In the genomic region with DNA sequence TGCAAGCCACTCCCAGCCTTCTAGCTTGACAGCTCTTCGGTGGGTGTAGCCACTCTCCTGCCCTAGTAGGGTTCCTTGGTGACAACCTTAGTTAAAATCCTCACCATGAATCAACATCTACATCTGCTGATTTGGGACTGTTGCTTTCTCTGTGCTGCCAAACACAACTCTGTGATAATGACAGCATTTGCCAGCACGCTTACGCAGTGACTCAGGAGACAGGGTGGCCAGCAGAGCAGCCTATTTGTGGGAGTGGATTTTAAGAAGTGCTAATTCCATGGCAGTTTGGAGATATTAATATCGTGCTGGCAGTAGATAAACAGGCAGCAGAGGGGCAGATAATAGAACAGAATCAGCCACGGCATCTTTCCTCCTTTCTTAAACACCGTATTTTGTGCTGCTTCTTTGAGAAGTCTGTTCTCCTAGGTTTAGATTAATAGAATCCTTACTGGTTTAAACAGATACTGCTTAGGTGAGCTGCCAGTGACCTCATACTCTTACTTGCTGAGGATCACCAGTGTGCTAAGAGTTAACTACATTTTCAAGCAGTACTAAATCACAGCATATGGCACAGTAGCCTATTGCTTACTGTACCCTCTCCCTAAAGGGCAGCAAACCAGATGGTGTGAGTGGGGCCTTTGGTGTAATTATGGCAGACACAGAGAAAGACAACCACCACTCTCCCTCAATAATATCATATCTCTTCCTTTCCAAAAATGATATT, we compare ENCODE assay signal across 8 mouse cellular contexts.
DNase-seq lines count a peak whose midpoint lies in the region; ATAC-seq and TF ChIP-seq lines count a peak whose summit lies in the region.

No protein-coding gene starts in this region.

- WGBS in hindbrain, embryonic 15.5 days, result 47% methylated on average over 6 of the region's 6 CpGs
- 80% methylated on average over 6 of the region's 6 CpGs for WGBS in hindbrain, embryonic 12.5 days
- 53% methylated on average over 6 of the region's 6 CpGs for WGBS in liver, postnatal 0 days (ENCODE audit: insufficient replicate concordance)
- 95% methylated on average over 6 of the region's 6 CpGs for WGBS in thymus, adult 2 months
- WGBS in kidney, embryonic 15.5 days, result 76% methylated on average over 6 of the region's 6 CpGs

- no peak for TF ChIP-seq POLR2A in thymus, adult 2 months (IDR thresholded peaks at IDR 0.05; ENCODE audit: control insufficient read depth, extremely low read depth, insufficient read depth, low read length, poor library complexity)

- no peaks in the 10 kb centered on the region for H3K9me3 ChIP-seq in hindbrain, embryonic 15.5 days
- peaks cover 3% of the 10 kb centered on the region; the same call in 1 of the 2 replicates for H3K9me3 ChIP-seq in hindbrain, embryonic 12.5 days (replicated peaks)
- no peaks in the 10 kb centered on the region for H3K9me3 ChIP-seq in liver, postnatal 0 days (ENCODE audit: low read length)
- H3K9me3 ChIP-seq in kidney, embryonic 15.5 days (replicated peaks), result no peaks in the 10 kb centered on the region

- TF ChIP-seq EP300 in liver, postnatal 0 days (IDR thresholded peaks at IDR 0.05; ENCODE audit: low read depth), result peak; percentile 77

- no peaks in the 10 kb centered on the region for H3K36me3 ChIP-seq in hindbrain, embryonic 15.5 days
- H3K36me3 ChIP-seq in hindbrain, embryonic 12.5 days, result no peaks in the 10 kb centered on the region
- H3K36me3 ChIP-seq in liver, postnatal 0 days (replicated peaks; ENCODE audit: insufficient read depth, low read length), result peaks cover 10% of the 10 kb centered on the region; the same call in 1 of the 2 replicates
- no peaks in the 10 kb centered on the region for H3K36me3 ChIP-seq in thymus, adult 2 months (ENCODE audit: control insufficient read depth, insufficient read depth, low read length)
- peaks cover 27% of the 10 kb centered on the region; the same call in 1 of the 2 replicates for H3K36me3 ChIP-seq in kidney, embryonic 15.5 days

- peak overlapping the region; percentile 38 for H3K27ac ChIP-seq in hindbrain, embryonic 15.5 days (replicated peaks)
- no peak overlapping the region for H3K27ac ChIP-seq in hindbrain, embryonic 12.5 days
- H3K27ac ChIP-seq in liver, postnatal 0 days (ENCODE audit: low read depth), result no peak overlapping the region
- no peak overlapping the region; the same call in 1 of the 2 replicates for H3K27ac ChIP-seq in thymus, adult 2 months (ENCODE audit: control insufficient read depth, insufficient read depth, low read length)
- no peak overlapping the region for H3K27ac ChIP-seq in kidney, embryonic 15.5 days

- H3K9ac ChIP-seq in hindbrain, embryonic 15.5 days, result no peak overlapping the region
- no peak overlapping the region for H3K9ac ChIP-seq in hindbrain, embryonic 12.5 days
- no peak overlapping the region for H3K9ac ChIP-seq in liver, postnatal 0 days (replicated peaks)
- H3K9ac ChIP-seq in kidney, embryonic 15.5 days, result no peak overlapping the region

- H3K4me1 ChIP-seq in hindbrain, embryonic 15.5 days (replicated peaks), result peaks cover 21% of the 10 kb centered on the region
- H3K4me1 ChIP-seq in hindbrain, embryonic 12.5 days, result peaks cover 14% of the 10 kb centered on the region; the same call in 1 of the 2 replicates
- peaks cover 20% of the 10 kb centered on the region for H3K4me1 ChIP-seq in liver, postnatal 0 days (ENCODE audit: insufficient read depth)
- H3K4me1 ChIP-seq in thymus, adult 2 months (replicated peaks; ENCODE audit: control insufficient read depth, insufficient read depth, low read length), result 0 out of 2 replicates have a peak, but pooled peaks cover 3% of the 10 kb centered on the region
- peaks cover 20% of the 10 kb centered on the region for H3K4me1 ChIP-seq in kidney, embryonic 15.5 days

- no peaks in the 10 kb centered on the region for H3K27me3 ChIP-seq in hindbrain, embryonic 15.5 days
- no peaks in the 10 kb centered on the region for H3K27me3 ChIP-seq in hindbrain, embryonic 12.5 days
- H3K27me3 ChIP-seq in liver, postnatal 0 days (ENCODE audit: insufficient read depth, low read length), result no peaks in the 10 kb centered on the region
- no peaks in the 10 kb centered on the region for H3K27me3 ChIP-seq in thymus, adult 2 months (ENCODE audit: control insufficient read depth, insufficient read depth, low read length)
- no peaks in the 10 kb centered on the region for H3K27me3 ChIP-seq in kidney, embryonic 15.5 days

- no peak overlapping the region for H3K4me3 ChIP-seq in hindbrain, embryonic 15.5 days
- H3K4me3 ChIP-seq in hindbrain, embryonic 12.5 days, result no peak overlapping the region
- no peak overlapping the region for H3K4me3 ChIP-seq in liver, postnatal 0 days (ENCODE audit: low read depth, low read length)
- no peak overlapping the region for H3K4me3 ChIP-seq in thymus, adult 2 months (ENCODE audit: control insufficient read depth, insufficient read depth, low read length)
- no peak overlapping the region for H3K4me3 ChIP-seq in kidney, embryonic 15.5 days (replicated peaks)

- TF ChIP-seq CTCF in liver, postnatal 0 days (IDR thresholded peaks at IDR 0.05; ENCODE audit: low read depth), result no peak
- no peak for TF ChIP-seq CTCF in thymus, adult 2 months (IDR thresholded peaks at IDR 0.05; ENCODE audit: borderline replicate concordance, control insufficient read depth, extremely low read depth, insufficient read depth, low read length, poor library complexity)

- DNase-seq in layer of hippocampus, adult 11-12 months (ENCODE audit: low spot score), result peak; percentile 72
- no peak for DNase-seq in liver, postnatal 0 days
- DNase-seq in thymus, adult 2 months, result no peak
- DNase-seq in thymus, postnatal 4 days, result no peak

- H3K4me2 ChIP-seq in hindbrain, embryonic 15.5 days, result no peak overlapping the region
- H3K4me2 ChIP-seq in hindbrain, embryonic 12.5 days (replicated peaks), result no peak overlapping the region
- 0 out of 2 replicates have a peak overlapping the region, but pooled peaks have one; percentile 14 for H3K4me2 ChIP-seq in liver, postnatal 0 days (ENCODE audit: low read depth, low read length)
- H3K4me2 ChIP-seq in kidney, embryonic 15.5 days, result no peak overlapping the region

- peak; percentile 59 for ATAC-seq in hindbrain, embryonic 15.5 days (ENCODE audit: low FRiP score, low read depth)
- no peak for ATAC-seq in hindbrain, embryonic 12.5 days (ENCODE audit: low FRiP score)
- peak; percentile 41; the same call in 1 of the 2 replicates for ATAC-seq in common myeloid progenitor, adult 5-6 weeks (replicated peaks; ENCODE audit: low read depth, poor library complexity, severe bottlenecking)
- peak; percentile 29 for ATAC-seq in liver, postnatal 0 days
- ATAC-seq in kidney, embryonic 15.5 days (replicated peaks; ENCODE audit: low FRiP score), result no peak

Comparison
In these comparisons a context has a peak if more than half of its experiments do, and no peak if none do; other contexts are left out.
1. ATAC-seq: peak in hindbrain, embryonic 15.5 days (single experiment), common myeloid progenitor, adult 5-6 weeks (single experiment) and liver, postnatal 0 days (single experiment); none in hindbrain, embryonic 12.5 days (single experiment) and kidney, embryonic 15.5 days (single experiment).